Mouse (Mus musculus): ENCODE data around the gene Tacr2. TPM values are rescaled to one million over a fixed set of nuclear protein-coding genes. Genes with fewer than 3 reads are reported as not detected.

The Tacr2 gene
- polyA plus RNA-seq, 1 experiment = 0.19 TPM

DNA sequence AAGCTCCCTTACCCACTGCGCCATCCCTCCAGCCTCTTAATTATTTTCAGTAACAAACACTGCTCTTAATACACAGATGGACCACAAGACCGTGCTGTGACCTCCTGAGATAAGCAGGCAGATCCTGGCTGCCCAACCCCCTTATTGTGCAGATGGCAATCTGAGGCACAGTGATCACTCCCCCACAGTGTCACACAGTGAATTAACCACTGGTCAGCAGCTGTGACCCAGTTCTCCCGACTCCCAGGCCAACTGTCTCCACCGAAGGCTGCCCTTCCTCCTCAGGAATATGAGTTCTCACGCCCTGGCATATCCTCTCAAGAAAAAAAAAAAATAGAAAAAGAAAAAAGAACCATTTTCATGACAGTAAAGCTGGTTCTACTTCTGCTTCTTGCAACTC is 35.6 kb upstream of the Tacr2 start:
- DNase-seq = no peak
- Histone ChIP-seq H3K36me3 (ENCODE audit: control insufficient read depth, insufficient read depth, low read length) (no peaks in the 10 kb centered on the region), H3K4me3 (ENCODE audit: control insufficient read depth, insufficient read depth, low read length) (no peak overlapping the region), H3K27ac (ENCODE audit: control insufficient read depth, insufficient read depth, low read length) (no peak overlapping the region), H3K4me1 (replicated peaks; ENCODE audit: control insufficient read depth, insufficient read depth, low read length) (peaks cover 7% of the 10 kb centered on the region; the same call in 1 of the 2 replicates), H3K27me3 (ENCODE audit: control insufficient read depth, insufficient read depth, low read length) (no peaks in the 10 kb centered on the region)
- TF ChIP-seq CTCF (IDR thresholded peaks at IDR 0.05; ENCODE audit: borderline replicate concordance, control insufficient read depth, extremely low read depth, insufficient read depth, low read length, poor library complexity) (no peak), POLR2A (IDR thresholded peaks at IDR 0.05; ENCODE audit: control insufficient read depth, extremely low read depth, insufficient read depth, low read length, poor library complexity) (no peak)
- WGBS = 42% methylated on average over 5 of the region's 5 CpGs

DNA sequence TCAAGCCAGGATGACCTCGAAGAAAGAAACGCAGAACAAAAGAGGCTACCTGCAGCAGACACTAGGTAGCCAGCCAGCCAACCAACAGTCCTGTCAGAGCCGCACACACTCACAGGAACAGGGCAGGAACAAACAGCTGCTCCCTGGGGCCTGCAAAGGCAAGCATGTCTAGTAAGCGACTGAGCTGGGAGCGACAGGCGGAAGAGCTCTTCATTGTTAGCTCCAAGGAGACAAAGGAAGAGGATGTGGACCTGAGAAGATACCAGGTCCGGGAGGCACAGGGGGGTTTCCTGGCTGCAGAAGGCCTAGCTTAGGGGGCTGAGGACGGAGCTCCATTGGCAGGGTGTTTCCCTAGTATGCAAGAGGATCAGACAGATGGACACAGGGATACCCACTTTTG is 35.0 kb upstream of the Tacr2 start:
- Histone ChIP-seq H3K4me3 (ENCODE audit: control insufficient read depth, insufficient read depth, low read length) (no peak overlapping the region), H3K4me1 (replicated peaks; ENCODE audit: control insufficient read depth, insufficient read depth, low read length) (peaks cover 7% of the 10 kb centered on the region; the same call in 1 of the 2 replicates), H3K27me3 (ENCODE audit: control insufficient read depth, insufficient read depth, low read length) (no peaks in the 10 kb centered on the region), H3K27ac (ENCODE audit: control insufficient read depth, insufficient read depth, low read length) (no peak overlapping the region), H3K36me3 (ENCODE audit: control insufficient read depth, insufficient read depth, low read length) (no peaks in the 10 kb centered on the region)
- 78% methylated on average over 8 of the region's 8 CpGs for WGBS
- no peak for TF ChIP-seq CTCF (IDR thresholded peaks at IDR 0.05; ENCODE audit: borderline replicate concordance, control insufficient read depth, extremely low read depth, insufficient read depth, low read length, poor library complexity)
- TF ChIP-seq POLR2A (IDR thresholded peaks at IDR 0.05; ENCODE audit: control insufficient read depth, extremely low read depth, insufficient read depth, low read length, poor library complexity) = no peak
- DNase-seq = no peak

DNA sequence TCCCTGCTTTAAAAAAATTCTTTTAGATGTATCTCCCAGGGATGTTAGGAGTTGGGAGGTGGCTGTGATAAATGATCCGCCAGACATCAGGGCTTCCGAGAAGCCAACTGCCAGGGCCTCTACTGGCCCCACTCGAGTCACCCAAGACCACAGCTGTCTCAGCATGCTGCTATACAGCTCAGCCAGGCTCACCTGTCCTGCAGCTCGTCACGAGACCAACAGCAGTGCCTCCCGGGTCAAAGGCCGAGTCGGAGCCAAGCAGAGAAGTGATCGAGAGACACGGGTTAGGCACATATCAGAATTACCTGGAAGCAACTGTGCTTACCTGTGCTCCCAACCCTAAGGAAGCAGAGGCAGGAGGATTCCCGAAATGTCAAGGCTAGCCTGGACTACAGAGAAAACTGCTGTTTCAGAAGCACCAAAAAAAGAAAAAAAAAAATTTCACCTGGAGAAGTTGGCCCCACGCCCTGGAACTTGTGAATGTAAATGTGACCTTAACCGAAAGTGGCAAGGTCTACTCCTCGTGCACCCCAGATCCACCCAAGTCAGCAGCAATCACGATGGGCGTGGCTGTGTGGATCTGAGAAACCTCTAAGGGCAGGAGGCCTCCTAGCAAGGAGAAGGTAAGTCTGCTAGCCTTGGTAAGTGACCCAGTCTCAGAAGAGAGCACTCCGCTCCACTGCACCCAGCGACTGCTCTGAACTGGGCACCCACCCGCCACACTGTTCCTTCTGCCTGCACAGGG is 34.0 kb upstream of the Tacr2 start:
- Histone ChIP-seq H3K4me1 (replicated peaks; ENCODE audit: control insufficient read depth, insufficient read depth, low read length) (peaks cover 7% of the 10 kb centered on the region; the same call in 1 of the 2 replicates), H3K27me3 (ENCODE audit: control insufficient read depth, insufficient read depth, low read length) (no peaks in the 10 kb centered on the region), H3K27ac (ENCODE audit: control insufficient read depth, insufficient read depth, low read length) (no peak overlapping the region), H3K36me3 (ENCODE audit: control insufficient read depth, insufficient read depth, low read length) (no peaks in the 10 kb centered on the region), H3K4me3 (ENCODE audit: control insufficient read depth, insufficient read depth, low read length) (no peak overlapping the region)
- no peak for TF ChIP-seq POLR2A (IDR thresholded peaks at IDR 0.05; ENCODE audit: control insufficient read depth, extremely low read depth, insufficient read depth, low read length, poor library complexity)
- TF ChIP-seq CTCF (IDR thresholded peaks at IDR 0.05; ENCODE audit: borderline replicate concordance, control insufficient read depth, extremely low read depth, insufficient read depth, low read length, poor library complexity) = no peak
- 89% methylated on average over 19 of the region's 19 CpGs for WGBS
- no peak for DNase-seq

DNA sequence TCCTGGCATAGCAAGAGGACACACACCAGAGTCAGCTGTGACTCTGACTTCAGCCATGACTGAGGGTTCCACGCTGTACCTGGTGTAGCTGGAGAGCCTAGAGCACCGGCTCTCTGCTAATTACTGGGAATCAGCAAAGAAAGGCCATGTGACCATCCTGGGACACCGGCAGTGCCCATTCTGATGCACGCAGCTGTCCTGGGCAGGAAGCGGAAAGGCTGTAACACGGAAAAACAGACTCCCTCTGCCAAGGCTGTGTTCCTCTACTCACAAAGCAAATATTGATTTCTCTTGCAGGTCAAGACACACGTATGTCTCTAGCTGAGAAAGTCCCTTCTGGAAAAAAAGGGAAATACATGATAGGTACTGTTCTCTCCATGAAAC is 33.5 kb upstream of the Tacr2 start:
- no peak for DNase-seq
- peaks cover 7% of the 10 kb centered on the region; the same call in 1 of the 2 replicates for H3K4me1 ChIP-seq (replicated peaks; ENCODE audit: control insufficient read depth, insufficient read depth, low read length)
- H3K4me3 ChIP-seq (ENCODE audit: control insufficient read depth, insufficient read depth, low read length) = no peak overlapping the region
- H3K36me3 ChIP-seq (ENCODE audit: control insufficient read depth, insufficient read depth, low read length) = no peaks in the 10 kb centered on the region
- no peaks in the 10 kb centered on the region for H3K27me3 ChIP-seq (ENCODE audit: control insufficient read depth, insufficient read depth, low read length)
- TF ChIP-seq POLR2A (IDR thresholded peaks at IDR 0.05; ENCODE audit: control insufficient read depth, extremely low read depth, insufficient read depth, low read length, poor library complexity) = no peak
- TF ChIP-seq CTCF (IDR thresholded peaks at IDR 0.05; ENCODE audit: borderline replicate concordance, control insufficient read depth, extremely low read depth, insufficient read depth, low read length, poor library complexity) = no peak
- H3K27ac ChIP-seq (ENCODE audit: control insufficient read depth, insufficient read depth, low read length) = no peak overlapping the region
- 89% methylated on average over 7 of the region's 7 CpGs for WGBS

DNA sequence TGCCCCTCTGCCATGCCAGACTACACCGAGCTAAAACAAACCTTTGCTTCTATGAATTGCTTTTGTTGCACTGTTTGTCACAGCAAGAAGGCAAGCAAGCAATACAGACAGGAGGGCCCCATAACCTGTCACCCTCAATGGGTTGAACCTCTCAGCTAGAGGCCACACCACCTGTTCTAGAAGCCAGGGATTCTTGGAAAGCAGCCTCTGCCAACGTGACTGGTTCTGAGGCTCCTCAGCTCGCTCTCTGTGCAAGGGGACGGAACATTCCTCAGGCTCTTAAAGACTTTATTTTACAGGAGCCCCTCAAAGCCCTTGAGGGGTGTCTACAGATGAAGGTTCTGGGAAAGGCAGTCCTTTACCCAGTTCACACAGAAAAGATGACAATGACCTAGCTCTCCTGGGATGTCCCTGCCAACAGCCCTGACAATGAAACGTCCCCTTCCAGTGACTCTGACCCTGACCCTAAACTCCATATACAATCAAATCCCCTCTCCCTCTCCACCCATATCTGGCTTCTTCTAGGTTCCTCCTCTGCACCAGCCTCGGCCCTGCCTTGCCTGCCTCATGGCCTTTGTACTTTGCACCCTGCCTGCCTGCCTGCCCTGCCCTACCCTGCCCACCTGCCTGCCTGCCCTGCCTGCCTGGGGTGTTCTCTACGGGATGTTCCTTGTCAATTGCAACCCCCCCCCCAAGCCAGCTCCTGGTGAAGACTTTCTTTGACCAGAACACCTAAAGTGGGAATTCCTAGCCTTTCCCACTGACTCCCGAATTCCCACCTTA is 31.3 kb upstream of the Tacr2 start:
- H3K27me3 ChIP-seq (ENCODE audit: control insufficient read depth, insufficient read depth, low read length) = no peaks in the 10 kb centered on the region
- no peak overlapping the region for H3K4me3 ChIP-seq (ENCODE audit: control insufficient read depth, insufficient read depth, low read length)
- 82% methylated on average over 8 of the region's 8 CpGs for WGBS
- TF ChIP-seq CTCF (IDR thresholded peaks at IDR 0.05; ENCODE audit: borderline replicate concordance, control insufficient read depth, extremely low read depth, insufficient read depth, low read length, poor library complexity) = no peak
- TF ChIP-seq POLR2A (IDR thresholded peaks at IDR 0.05; ENCODE audit: control insufficient read depth, extremely low read depth, insufficient read depth, low read length, poor library complexity) = no peak
- DNase-seq = no peak
- no peaks in the 10 kb centered on the region for H3K36me3 ChIP-seq (ENCODE audit: control insufficient read depth, insufficient read depth, low read length)
- 0 out of 2 replicates have a peak, but pooled peaks cover 4% of the 10 kb centered on the region for H3K4me1 ChIP-seq (replicated peaks; ENCODE audit: control insufficient read depth, insufficient read depth, low read length)
- H3K27ac ChIP-seq (ENCODE audit: control insufficient read depth, insufficient read depth, low read length) = no peak overlapping the region

DNA sequence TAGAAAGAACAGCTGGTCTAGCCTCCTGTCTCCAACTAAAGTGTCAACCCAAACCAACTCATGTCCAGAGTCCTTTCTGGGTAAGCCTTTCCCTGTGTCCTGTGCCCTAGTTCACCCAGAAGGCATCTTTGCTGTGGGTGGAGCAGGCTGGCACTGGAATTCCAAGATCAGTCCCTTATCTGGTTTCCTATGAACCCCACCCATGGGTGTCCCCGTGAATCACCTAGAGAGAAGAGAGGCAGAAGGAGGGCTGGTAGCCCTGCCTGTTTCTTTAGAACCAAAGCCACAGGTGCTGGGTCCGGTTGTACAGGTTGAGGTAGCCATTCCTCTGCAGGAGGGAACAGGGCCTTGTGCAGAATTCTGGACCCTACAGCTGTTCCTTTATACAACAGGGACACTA is 30.6 kb upstream of the Tacr2 start:
- Histone ChIP-seq H3K4me3 (ENCODE audit: control insufficient read depth, insufficient read depth, low read length) (no peak overlapping the region), H3K4me1 (replicated peaks; ENCODE audit: control insufficient read depth, insufficient read depth, low read length) (0 out of 2 replicates have a peak, but pooled peaks cover 4% of the 10 kb centered on the region), H3K27ac (ENCODE audit: control insufficient read depth, insufficient read depth, low read length) (no peak overlapping the region), H3K36me3 (ENCODE audit: control insufficient read depth, insufficient read depth, low read length) (no peaks in the 10 kb centered on the region), H3K27me3 (ENCODE audit: control insufficient read depth, insufficient read depth, low read length) (no peaks in the 10 kb centered on the region)
- no peak for DNase-seq
- 92% methylated on average over 2 of the region's 2 CpGs for WGBS
- TF ChIP-seq CTCF (IDR thresholded peaks at IDR 0.05; ENCODE audit: borderline replicate concordance, control insufficient read depth, extremely low read depth, insufficient read depth, low read length, poor library complexity) (no peak), POLR2A (IDR thresholded peaks at IDR 0.05; ENCODE audit: control insufficient read depth, extremely low read depth, insufficient read depth, low read length, poor library complexity) (no peak)

Measured in thymus, adult 2 months (tissue).